Mouse (Mus musculus) liver, postnatal 0 days (tissue): Measurements from ENCODE around the gene Calm1.
A peak's percentile ranks its signal among the peaks of the same experiment; 100 is the strongest.

Source experiments
- CTCF ChIP-seq: sonication (generic); IDR thresholded peaks from 2 replicates; pipeline ENCODE4 v1.5.1; 2016; ENCODE audit warnings: antibody characterized with exemption, low read depth
- EP300 ChIP-seq: IDR thresholded peaks from 2 replicates; pipeline ENCODE4 v1.6.1; 2016; ENCODE audit warnings: antibody characterized with exemption, low read depth, mild to moderate bottlenecking

- TF ChIP-seq CTCF (no peak), EP300 (0 out of 2 replicates have a peak, but pooled peaks have one; percentile 13)
These were observed 31.0 kb upstream of the Calm1 start for GRCm38 (mm10) chr12:100167931-100168871.
